Mouse (Mus musculus) skeletal muscle tissue, adult 2 months (tissue): Measurements from ENCODE around the gene Gm10638.

ENCODE experiments used
- DNase-seq: peaks from one replicate; pipeline ENCODE4 v3.0.0-alpha.2; 2012; ENCODE audit warnings: low read depth, low spot score

Gene Gm10638

GRCm38 (mm10) chr8:86786498-86786897 is 41.0 kb downstream of the Gm10638 start:
- DNase-seq = no peak

- DNase-seq = peak; percentile 80
These were observed 42.5 kb downstream of the Gm10638 start for GRCm38 (mm10) chr8:86787891-86788420.

GRCm38 (mm10) chr8:86789576-86789975 is 44.1 kb downstream of the Gm10638 start:
- DNase-seq = no peak

DNA sequence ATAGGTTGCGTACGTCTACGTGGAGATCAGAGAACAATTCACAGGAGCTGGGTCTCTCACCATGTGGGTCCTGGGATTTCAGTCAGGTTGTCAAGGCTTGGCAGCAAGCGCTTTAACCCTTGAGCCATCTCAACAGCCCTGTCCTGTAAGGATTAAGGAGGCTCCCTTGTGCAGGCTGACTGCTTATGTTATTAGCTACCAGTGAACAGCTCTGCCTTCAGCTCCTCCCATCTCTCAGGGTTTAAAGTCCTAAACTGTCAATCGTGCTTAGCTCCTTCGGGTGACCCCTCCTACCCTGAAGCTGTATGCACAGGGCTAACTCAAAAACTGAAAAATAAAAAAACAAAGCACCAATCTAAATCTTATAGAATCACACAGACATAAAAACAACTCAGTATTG is 46.0 kb downstream of the Gm10638 start:
- no peak for DNase-seq

DNA sequence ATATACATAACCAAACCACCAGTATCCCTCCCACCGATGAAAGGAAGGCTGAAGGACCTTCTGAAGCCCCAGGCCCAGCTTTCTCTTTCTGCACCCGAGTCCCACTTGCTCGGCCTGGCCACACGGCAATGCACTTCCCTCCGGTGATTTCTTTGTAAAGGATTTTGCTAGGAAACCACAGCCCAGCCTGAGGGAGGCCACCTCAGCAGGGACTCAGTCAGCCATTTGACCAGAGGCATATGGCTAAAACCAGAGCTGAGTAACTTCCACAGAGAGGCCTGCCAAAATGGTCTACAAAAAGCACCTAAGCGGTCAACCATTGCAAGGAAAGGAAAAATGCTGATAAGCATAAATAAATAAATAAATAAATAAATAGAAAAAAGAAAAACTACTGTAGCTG is 49.2 kb downstream of the Gm10638 start:
- no peak for DNase-seq
